Mouse (Mus musculus) T-helper 2 cell (primary cell): ENCODE data around the gene Atp5d.
"Not testable (repeated sequence)": the region's sequence is repeated elsewhere in the genome, so short reads cannot be mapped to it uniquely, and the experiment has no call there.

Experiments used
- in situ Hi-C: fragments of 300-600 bp; cut with MboI, MseI; formaldehyde crosslinking; loops from one replicate; pipeline ENCODE4 v1.15.1; 2025; ENCODE audit warnings: high pct_unique_total_duplicates

The Atp5d gene

DNA sequence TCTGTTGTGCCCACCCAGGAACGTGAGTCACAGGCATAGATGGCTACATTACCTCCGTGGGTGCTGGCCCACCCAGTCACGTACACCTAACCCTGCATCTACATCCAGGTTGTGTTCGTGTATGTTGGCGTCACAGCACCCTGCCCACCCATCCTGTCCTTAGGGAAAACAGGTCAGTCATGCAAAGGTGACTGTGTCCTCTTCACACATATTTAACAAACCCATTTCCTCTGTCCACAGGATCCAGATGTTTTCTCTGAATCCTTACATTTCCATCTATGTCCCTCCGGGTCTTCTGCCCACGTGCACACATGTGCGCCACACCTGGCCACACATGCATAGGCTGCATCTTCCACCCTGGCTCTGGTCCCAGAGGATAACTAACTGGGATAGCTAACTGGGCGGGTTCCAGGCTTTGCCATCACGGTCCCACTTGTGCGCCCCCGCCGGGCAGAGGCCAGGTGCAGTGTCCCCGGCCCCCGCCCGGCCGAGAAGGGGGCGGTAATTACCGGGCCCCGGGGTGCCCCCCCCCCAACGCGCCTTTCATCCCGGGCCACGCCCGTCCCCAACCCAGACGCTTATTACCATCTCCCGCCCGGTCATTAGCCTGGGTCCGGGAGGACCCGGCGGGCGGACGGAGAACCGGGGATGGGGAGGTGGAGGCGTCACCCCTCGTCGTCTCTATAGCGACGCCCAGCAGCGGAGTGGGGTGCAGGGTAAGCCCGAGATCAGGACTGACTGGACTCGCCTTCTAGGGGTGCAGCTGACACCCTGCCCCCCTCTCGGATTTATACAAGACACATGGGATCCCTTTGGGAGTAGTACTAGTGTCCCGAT, 25.9 kb downstream of the Atp5d start:
- in situ Hi-C loops = no loop called here

GRCm38 (mm10) chr10:80164998-80165344, 26.5 kb downstream of the Atp5d start:
- in situ Hi-C loops = no loop called here

DNA sequence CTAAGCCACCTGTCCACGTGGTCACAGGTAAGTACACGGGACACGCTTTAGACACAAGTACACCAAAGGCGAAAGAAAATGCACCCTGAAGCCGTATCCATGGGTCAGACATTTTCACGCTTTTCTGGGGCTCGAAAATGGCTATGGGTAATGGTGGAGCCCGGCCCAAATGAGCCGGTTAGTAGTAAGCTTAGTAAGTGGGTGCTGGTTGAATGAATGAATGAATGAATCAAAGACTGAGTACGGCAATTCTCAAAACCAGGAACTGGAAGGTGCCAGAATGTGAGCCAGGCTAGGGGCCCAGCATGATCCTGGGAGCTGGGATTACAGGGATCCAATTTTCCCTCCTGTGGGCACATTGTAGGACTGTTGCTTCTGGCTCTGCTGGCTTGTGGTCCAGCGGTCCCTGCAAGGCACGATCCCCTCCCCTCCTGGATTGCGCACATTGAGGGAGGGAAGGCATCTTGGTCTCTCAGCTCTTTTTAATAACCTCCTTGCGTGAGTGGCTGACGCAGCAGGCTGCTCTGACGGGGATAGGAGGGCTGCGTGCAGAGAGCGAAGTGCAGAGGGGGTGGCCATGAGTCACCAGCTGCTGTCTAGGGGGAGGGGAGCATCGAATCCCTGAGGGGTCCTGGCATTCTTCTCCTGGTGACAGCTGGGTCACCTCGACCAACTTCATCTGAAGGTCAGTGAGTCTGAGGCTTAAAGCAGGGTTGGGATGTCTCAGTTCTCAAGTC, 27.1 kb downstream of the Atp5d start, which contains the start of gene Cirbp:
Gene Cirbp (plus strand): TSS at position 594 of the 737 bp plus-strand sequence.
- in situ Hi-C loops = no loop called here

GRCm38 (mm10) chr10:80166136-80166535, 27.7 kb downstream of the Atp5d start:
- in situ Hi-C loops = not testable (repeated sequence)

DNA sequence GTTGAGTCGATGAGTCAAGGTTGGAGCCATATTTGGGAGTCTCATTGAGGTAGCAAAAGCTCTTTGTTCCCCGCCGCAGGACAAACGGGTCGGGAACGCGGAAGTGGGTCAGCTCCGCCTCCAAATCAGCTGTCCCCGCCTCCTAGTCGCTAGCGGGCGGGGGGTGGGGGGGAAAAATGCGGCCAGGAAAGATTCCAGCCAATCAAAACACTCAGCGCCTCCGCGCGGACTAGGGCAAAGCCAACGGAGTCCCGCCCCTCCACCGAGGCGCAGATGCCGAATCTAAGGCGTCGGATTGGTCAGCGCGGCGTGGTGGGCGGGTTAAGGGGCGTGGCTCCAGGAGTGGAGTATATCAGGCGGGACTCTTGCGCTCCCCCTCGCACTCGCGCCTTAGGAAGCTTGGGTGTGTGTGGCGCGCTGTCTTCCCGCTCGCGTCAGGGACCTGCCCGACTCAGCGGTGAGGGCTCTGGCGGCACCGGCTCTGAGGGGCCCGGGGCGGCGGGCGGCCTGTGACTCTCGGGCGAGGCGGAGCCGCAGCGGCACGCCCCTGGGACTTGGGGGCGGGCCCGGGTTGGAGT, 29.1 kb downstream of the Atp5d start:
- in situ Hi-C loops = no loop called here

GRCm38 (mm10) chr10:80168038-80168661, 29.7 kb downstream of the Atp5d start:
- in situ Hi-C loops = no loop called here

- in situ Hi-C loops = no loop called here
Measured at GRCm38 (mm10) chr10:80169070-80169469, 30.6 kb downstream of the Atp5d start.

DNA sequence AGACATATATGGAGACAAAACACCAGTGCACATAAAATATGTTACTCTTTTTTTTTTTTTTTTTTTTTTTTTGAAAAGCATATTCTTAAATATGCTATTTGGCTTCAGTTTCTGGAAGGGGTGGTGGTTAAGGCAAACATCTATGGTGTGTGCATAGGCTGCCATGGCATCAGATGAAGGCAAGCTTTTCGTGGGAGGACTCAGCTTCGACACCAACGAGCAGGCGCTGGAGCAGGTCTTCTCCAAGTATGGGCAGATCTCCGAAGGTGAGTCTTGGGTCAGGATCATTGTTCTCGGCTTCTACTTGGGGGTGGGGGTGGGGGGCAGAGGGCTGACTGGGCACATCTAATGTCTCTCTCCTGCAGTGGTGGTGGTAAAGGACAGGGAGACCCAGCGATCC, 31.2 kb downstream of the Atp5d start:
- in situ Hi-C loops = no loop called here

- in situ Hi-C loops = no loop called here
Measured at GRCm38 (mm10) chr10:80170052-80170451, 31.6 kb downstream of the Atp5d start.

DNA sequence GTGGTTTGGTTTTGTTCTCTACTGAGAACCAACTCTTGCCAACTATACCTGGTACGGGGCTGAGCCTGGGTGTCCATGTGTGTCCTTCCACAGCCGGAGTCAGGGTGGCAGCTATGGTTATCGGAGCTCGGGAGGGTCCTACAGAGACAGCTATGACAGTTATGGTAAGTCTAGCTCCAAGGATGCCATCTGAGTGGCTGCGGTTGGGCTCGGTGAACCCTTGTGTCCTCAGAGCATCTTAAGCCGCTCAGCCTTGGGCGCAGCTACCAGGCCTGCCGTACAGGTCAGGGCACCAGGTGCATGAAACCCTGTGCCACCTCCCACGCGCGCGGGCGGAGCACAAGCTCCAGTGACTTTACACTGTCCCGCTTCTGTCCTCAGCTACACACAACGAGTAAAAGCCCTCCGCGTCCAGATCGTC, 32.2 kb downstream of the Atp5d start:
- in situ Hi-C loops = no loop called here

DNA sequence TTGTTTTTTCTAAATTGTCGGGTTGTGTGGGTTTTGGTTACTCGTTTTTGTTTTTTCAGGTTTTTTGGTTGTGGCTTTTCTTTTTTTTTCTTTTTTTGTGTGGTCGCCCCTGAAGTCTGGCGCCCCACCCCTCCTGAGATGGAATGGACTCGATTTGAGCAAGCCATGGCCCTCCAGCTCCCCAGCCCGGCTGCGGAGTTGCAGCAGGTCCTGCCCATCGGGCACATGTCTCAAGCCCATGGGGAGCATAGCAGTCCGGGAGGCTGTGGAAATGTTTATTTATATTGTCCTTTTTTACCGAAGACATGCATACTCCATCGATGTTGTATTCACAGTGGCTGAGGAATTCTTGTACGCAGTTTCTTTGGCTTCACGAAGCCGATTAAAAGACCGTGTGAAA, 32.8 kb downstream of the Atp5d start:
- in situ Hi-C loops = no loop called here

- in situ Hi-C loops = no loop called here
Measured at GRCm38 (mm10) chr10:80171760-80172526, 33.5 kb downstream of the Atp5d start.

GRCm38 (mm10) chr10:80172527-80173292, 34.3 kb downstream of the Atp5d start, which contains the start of gene 1600002K03Rik:
Gene 1600002K03Rik, plus strand, starts transcription at chr10:80172944.
- in situ Hi-C loops = no loop called here

GRCm38 (mm10) chr10:80173358-80173757, 34.9 kb downstream of the Atp5d start:
- in situ Hi-C loops = no loop called here

- in situ Hi-C loops = no loop called here
Measured at GRCm38 (mm10) chr10:80173955-80174640, 35.7 kb downstream of the Atp5d start.

GRCm38 (mm10) chr10:80174705-80175104, 36.3 kb downstream of the Atp5d start:
- in situ Hi-C loops = loop anchor here (5.0 kb wide), 1 partner anchor 73 kb away; the partner anchor contains the start of gene Ndufs7

- in situ Hi-C loops = loop anchor here (5.0 kb wide), 1 partner anchor 72 kb away; the partner anchor contains the start of gene Ndufs7
Measured at GRCm38 (mm10) chr10:80175536-80176269, 37.3 kb downstream of the Atp5d start.

GRCm38 (mm10) chr10:80176270-80176834, 37.9 kb downstream of the Atp5d start:
- in situ Hi-C loops = loop anchor here (5.0 kb wide), 1 partner anchor 71 kb away; the partner anchor contains the start of gene Ndufs7
